Mouse (Mus musculus): ENCODE measurements around the gene Aldh5a1. TPM values are rescaled to one million over a fixed set of nuclear protein-coding genes. Genes with fewer than 3 reads are reported as not detected.

The Aldh5a1 gene
- total RNA-seq (2023): 1 to 10 TPM; 1.2 to 2.0 TPM

GRCm38 (mm10) chr13:24937108-24937838 is at the start of gene Aldh5a1:
TSS of gene Aldh5a1 (minus strand) at chr13:24937661.

GRCm38 (mm10) chr13:24942512-24943282 is 5.2 kb upstream of the Aldh5a1 start, which contains the start of gene Gpld1:
TSS of gene Gpld1 (plus strand) at chr13:24943152.

Other genes starting within 250 kb of the Aldh5a1 start
- gene Armh2, start 196.4 kb downstream of the Aldh5a1 start, total RNA-seq (2023): 1 to 10 TPM; 3.1 to 4.4 TPM
- gene Gmnn, start 175.7 kb downstream of the Aldh5a1 start, total RNA-seq (2023): 10 to 100 TPM in 1 of 2 experiments, 1 to 10 TPM in 1; 7.8 to 10.7 TPM
- gene BC005537, start 136.0 kb downstream of the Aldh5a1 start, total RNA-seq (2023): 100 to 1,000 TPM; 171 to 185 TPM
- gene Acot13, start 106.1 kb downstream of the Aldh5a1 start, total RNA-seq (2023): 10 to 100 TPM; 20.7 to 21.5 TPM
- 10 to 100 TPM; 68.7 to 86.6 TPM for gene Tdp2, start 106.0 kb downstream of the Aldh5a1 start, total RNA-seq (2023)
- gene D130043K22Rik, start 92.5 kb downstream of the Aldh5a1 start, total RNA-seq (2023): under 1 TPM in 1 of 2 experiments, not detected in 1; 0.61 TPM
- gene Gpld1, start 5.5 kb upstream of the Aldh5a1 start, total RNA-seq (2023): under 1 TPM; 0.09 to 0.18 TPM
- 10 to 100 TPM; 42.4 to 45.4 TPM for gene Mrs2, start 82.7 kb upstream of the Aldh5a1 start, total RNA-seq (2023)
- gene Dcdc2a, start 118.3 kb upstream of the Aldh5a1 start, total RNA-seq (2023): not detected

Data from T-cell, adult 66 days (primary cell).